Mouse (Mus musculus): ENCODE measurements around the gene Necap2. TPM values are rescaled to one million over a fixed set of nuclear protein-coding genes. Genes with fewer than 3 reads are reported as not detected.

The Necap2 gene
- total RNA-seq, 2 experiments from 2014 or later, result 41.6 to 42.2 TPM

- no peak overlapping the region for H3K27ac ChIP-seq
- no peak for TF ChIP-seq CTCF (conservative IDR thresholded peaks at IDR 0.05)
- DNase-seq (ENCODE audit: low spot score in 2 of 2), result no peak
- H3K4me3 ChIP-seq, result no peak overlapping the region
Measured at GRCm38 (mm10) chr4:141099956-141100355, 21.8 kb upstream of the Necap2 start.

- H3K4me3 ChIP-seq, result no peak overlapping the region
- TF ChIP-seq CTCF (conservative IDR thresholded peaks at IDR 0.05), result no peak
- DNase-seq (ENCODE audit: low spot score in 2 of 2), result no peak
- H3K27ac ChIP-seq, result no peak overlapping the region
Measured at GRCm38 (mm10) chr4:141098935-141099334, 20.8 kb upstream of the Necap2 start.

GRCm38 (mm10) chr4:141096710-141097109, 18.6 kb upstream of the Necap2 start:
- Histone ChIP-seq H3K4me3 (no peak overlapping the region), H3K27ac (no peak overlapping the region)
- no peak for DNase-seq (ENCODE audit: low spot score in 2 of 2)
- 0 out of 2 replicates have a peak, but pooled peaks have one; percentile 7 for TF ChIP-seq CTCF (conservative IDR thresholded peaks at IDR 0.05)

GRCm38 (mm10) chr4:141095016-141095415, 16.9 kb upstream of the Necap2 start:
- no peak for TF ChIP-seq CTCF (conservative IDR thresholded peaks at IDR 0.05)
- H3K27ac ChIP-seq, result no peak overlapping the region
- H3K4me3 ChIP-seq, result no peak overlapping the region
- DNase-seq (ENCODE audit: low spot score in 2 of 2), result no peak

GRCm38 (mm10) chr4:141088714-141089113, 10.6 kb upstream of the Necap2 start:
- Histone ChIP-seq H3K4me3 (no peak overlapping the region), H3K27ac (no peak overlapping the region)
- peak in 1 of 2 experiments; percentile 51 for DNase-seq (ENCODE audit: low spot score in 2 of 2)
- TF ChIP-seq CTCF (conservative IDR thresholded peaks at IDR 0.05), result no peak

- H3K4me3 ChIP-seq, result no peak within 1 kb of the TSS
- no peak for DNase-seq (ENCODE audit: low spot score in 2 of 2)
- no peak within 1 kb of the TSS for H3K27ac ChIP-seq
- no peak for TF ChIP-seq CTCF (conservative IDR thresholded peaks at IDR 0.05)
Measured at GRCm38 (mm10) chr4:141088033-141088432, 9.9 kb upstream of the Necap2 start, which contains the start of gene Spata21. Gene Spata21, plus strand, starts transcription at chr4:141088333.

- H3K27ac ChIP-seq, result no peak overlapping the region
- H3K4me3 ChIP-seq, result no peak overlapping the region
- no peak for DNase-seq (ENCODE audit: low spot score in 2 of 2)
- no peak for TF ChIP-seq CTCF (conservative IDR thresholded peaks at IDR 0.05)
Measured at GRCm38 (mm10) chr4:141086862-141087261, 8.7 kb upstream of the Necap2 start.

- Histone ChIP-seq H3K27ac (no peak overlapping the region), H3K4me3 (no peak overlapping the region)
- DNase-seq (ENCODE audit: low spot score in 2 of 2), result no peak
- no peak for TF ChIP-seq CTCF (conservative IDR thresholded peaks at IDR 0.05)
Measured at GRCm38 (mm10) chr4:141078510-141079137, 467 bp upstream of the Necap2 start.

GRCm38 (mm10) chr4:141076761-141077506, 1.2 kb downstream of the Necap2 start:
- H3K4me3 ChIP-seq, result peak overlapping the region; percentile 92
- no peak for DNase-seq (ENCODE audit: low spot score in 2 of 2)
- no peak for TF ChIP-seq CTCF (conservative IDR thresholded peaks at IDR 0.05)
- peak overlapping the region; percentile 23; the same call in 1 of the 2 replicates for H3K27ac ChIP-seq

- peak overlapping the region; percentile 61; the same call in 1 of the 2 replicates for H3K27ac ChIP-seq
Measured at GRCm38 (mm10) chr4:141074109-141074508, 4.0 kb downstream of the Necap2 start.

GRCm38 (mm10) chr4:141073661-141074060, 4.5 kb downstream of the Necap2 start:
- Histone ChIP-seq H3K4me3 (no peak overlapping the region), H3K27ac (peak overlapping the region; percentile 61; the same call in 1 of the 2 replicates)
- peak; percentile 45 to 61 for DNase-seq (ENCODE audit: low spot score in 2 of 2)

More at GRCm38 (mm10) chr4:141074109-141074508, 4.0 kb downstream of the Necap2 start:
- DNase-seq (ENCODE audit: low spot score in 2 of 2), result no peak
- no peak for TF ChIP-seq CTCF (conservative IDR thresholded peaks at IDR 0.05)
- H3K4me3 ChIP-seq, result no peak overlapping the region

GRCm38 (mm10) chr4:141072502-141072901, 5.7 kb downstream of the Necap2 start:
- H3K27ac ChIP-seq, result no peak overlapping the region
- no peak overlapping the region for H3K4me3 ChIP-seq
- no peak for DNase-seq (ENCODE audit: low spot score in 2 of 2)
- TF ChIP-seq CTCF (conservative IDR thresholded peaks at IDR 0.05), result no peak

More at GRCm38 (mm10) chr4:141073661-141074060, 4.5 kb downstream of the Necap2 start:
- TF ChIP-seq CTCF (conservative IDR thresholded peaks at IDR 0.05), result no peak

- DNase-seq (ENCODE audit: low spot score in 2 of 2), result peak in 1 of 2 experiments; percentile 65
- H3K27ac ChIP-seq, result no peak overlapping the region
- TF ChIP-seq CTCF (conservative IDR thresholded peaks at IDR 0.05), result peak; percentile 94; the same call in 1 of the 2 replicates
- no peak overlapping the region for H3K4me3 ChIP-seq
Measured at GRCm38 (mm10) chr4:141069731-141070130, 8.4 kb downstream of the Necap2 start.
